Mouse (Mus musculus) B cell, adult 62 days (primary cell): ENCODE results near the gene Cyp2j6. TPM values are rescaled to one million over a fixed set of nuclear protein-coding genes. Genes with fewer than 3 reads are reported as not detected.

ENCODE experiments used
- total RNA-seq: library from RNA; stranded (reverse); gene quantifications from 4 replicates; pipeline ENCODE4 v1.2.4, GENCODE M21; 2023

Cyp2j6 gene
- total RNA-seq, result not detected in 4 replicates

DNA sequence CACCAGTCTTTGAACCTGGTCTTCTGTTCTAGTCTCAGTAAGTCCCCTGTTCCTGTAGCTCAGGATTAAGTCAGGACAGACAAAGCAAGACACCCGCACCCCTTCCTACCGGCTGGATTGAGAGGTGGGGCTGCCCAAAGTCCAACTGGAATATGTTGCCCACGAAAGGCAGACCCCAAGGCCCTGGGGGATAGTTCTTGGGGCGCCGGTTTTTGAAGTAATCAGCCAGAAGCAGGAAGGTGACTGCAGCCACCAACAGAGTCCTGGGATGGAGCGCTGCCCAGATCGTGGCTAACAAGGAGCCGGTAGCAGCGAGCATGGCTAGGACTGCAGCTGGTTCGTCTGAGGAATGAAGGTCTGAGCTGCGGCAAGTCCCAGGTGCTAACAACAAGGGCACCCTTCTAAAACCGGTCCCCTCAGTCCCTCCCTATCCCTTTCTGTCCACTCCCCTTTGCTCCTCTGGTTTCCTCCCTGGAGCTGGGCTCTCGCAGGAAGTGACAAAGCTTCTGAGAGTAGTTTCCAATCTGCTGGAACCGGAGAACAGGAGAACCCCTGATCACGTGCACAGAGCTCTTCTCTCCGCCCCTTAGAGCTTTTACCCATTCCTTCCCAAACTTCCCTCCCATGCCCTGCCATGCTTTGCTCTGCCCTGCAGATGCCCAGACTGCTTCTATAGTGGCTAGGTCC is at the start of gene Cyp2j6:
Gene Cyp2j6 (minus strand): TSS at position 529 of the 687 bp plus-strand sequence.

DNA sequence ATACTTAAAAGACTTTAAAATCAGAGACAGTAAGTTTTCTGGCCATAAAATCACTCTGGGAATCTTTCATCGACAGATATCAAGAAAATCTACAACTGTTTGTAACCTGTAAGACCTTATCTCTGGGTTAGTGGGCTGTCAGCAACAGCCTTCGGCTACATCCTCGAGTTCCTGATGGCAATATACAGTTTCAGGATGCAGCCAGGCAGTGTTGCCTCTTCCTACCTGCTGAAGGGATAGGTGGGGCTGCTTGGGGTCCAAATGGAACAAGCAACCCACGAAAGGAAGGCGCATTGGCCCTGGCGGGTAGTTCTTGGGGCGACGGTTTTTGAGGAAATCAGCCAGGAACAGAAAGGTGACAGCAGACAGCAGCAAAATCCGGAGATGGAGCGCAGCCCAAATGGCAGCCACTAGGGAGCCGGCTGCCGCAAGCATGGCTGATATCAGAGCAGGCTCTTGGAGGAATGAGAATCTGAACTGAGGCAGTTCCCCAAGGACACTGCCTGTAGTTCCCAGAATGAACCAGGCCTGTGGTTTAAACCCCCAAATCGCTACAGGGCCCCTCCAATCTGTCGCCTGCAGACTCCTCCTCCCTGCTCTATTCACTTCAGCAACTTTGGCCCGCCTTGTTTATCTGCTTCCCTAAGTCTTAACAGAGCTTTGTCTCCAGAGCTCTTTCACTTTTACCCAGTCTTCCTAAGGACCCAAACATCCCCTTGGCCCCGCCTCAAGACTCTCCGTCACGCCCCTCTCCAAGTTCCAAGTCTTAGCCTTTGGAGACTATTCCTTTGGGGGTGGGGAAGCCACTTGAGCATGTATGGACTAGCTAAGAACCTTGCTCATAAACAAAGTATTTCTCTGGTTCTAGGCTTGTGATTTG is 37.7 kb upstream of the Cyp2j6 start, which contains the start of gene Cyp2j9:
Gene Cyp2j9 (minus strand): TSS at position 668 of the 880 bp plus-strand sequence.

DNA sequence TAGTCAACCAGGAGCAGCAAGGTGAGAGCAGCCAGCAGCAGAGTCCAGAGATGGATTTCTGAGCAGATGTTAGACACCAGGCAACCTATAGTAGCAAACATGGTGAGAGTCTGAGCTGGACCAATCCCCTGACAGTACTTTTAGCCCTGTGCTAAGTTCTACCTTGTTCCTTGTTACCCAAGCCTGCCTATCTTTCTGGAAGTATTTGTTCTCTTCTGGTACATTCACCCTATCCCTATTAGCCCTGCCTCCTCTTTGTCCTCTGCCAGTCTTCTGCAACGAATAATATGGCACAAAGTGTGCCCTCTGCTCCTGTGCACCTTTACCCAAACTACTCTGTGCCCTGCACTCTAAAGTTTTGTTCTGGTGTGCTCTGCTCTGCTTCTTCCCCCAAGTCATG is 46.2 kb downstream of the Cyp2j6 start, which contains the start of gene Cyp2j8:
Gene Cyp2j8 (minus strand): TSS at position 101 of the 400 bp plus-strand sequence.

Other genes with a start within 250 kb of the Cyp2j6 start
- gene Cyp2j11, start 205.0 kb downstream of the Cyp2j6 start, total RNA-seq, result not detected in 4 replicates
- not detected in 4 replicates for gene Cyp2j8, start 46.3 kb downstream of the Cyp2j6 start, total RNA-seq
- gene Cyp2j9, start 37.9 kb upstream of the Cyp2j6 start, total RNA-seq, result not detected in 4 replicates
- not detected in 4 replicates for gene Cyp2j5, start 110.5 kb upstream of the Cyp2j6 start, total RNA-seq
- gene Gm12695, start 231.5 kb upstream of the Cyp2j6 start, total RNA-seq, result not detected in 4 replicates